Mouse (Mus musculus) embryonic facial prominence, embryonic 13.5 days (tissue): Measurements from ENCODE around the gene Camkmt. TPM values are rescaled to one million over a fixed set of nuclear protein-coding genes. Genes with fewer than 3 reads are reported as not detected.

Source experiments
- ATAC-seq: fragments of 200-750 bp; cut with Nextera tagmentation; 2 replicates; pipeline ENCODE4 v1.8.0; 2017; ENCODE audit warnings: low read depth; ENCODE audit not compliant: insufficient number of reproducible peaks, insufficient read depth, low FRiP score, low TSS enrichment
- H3K27ac ChIP-seq: fragments of 300-500 bp; sonication (generic); 2 replicates; pipeline ENCODE4 v1.5.1; 2015; ENCODE audit warnings: moderate library complexity, mild to moderate bottlenecking, inconsistent platforms
- H3K27me3 ChIP-seq: fragments of 300-500 bp; sonication (generic); 2 replicates; pipeline ENCODE4 v1.6.1; 2015; ENCODE audit warnings: mild to moderate bottlenecking, inconsistent platforms
- H3K36me3 ChIP-seq: fragments of 300-500 bp; sonication (generic); 2 replicates; pipeline ENCODE4 v1.6.1; 2015; ENCODE audit warnings: mild to moderate bottlenecking, inconsistent platforms
- H3K4me1 ChIP-seq: fragments of 300-500 bp; sonication (generic); 2 replicates; pipeline ENCODE4 v1.6.1; 2015; ENCODE audit warnings: inconsistent platforms
- H3K4me2 ChIP-seq: fragments of 300-500 bp; sonication (generic); 2 replicates; pipeline ENCODE4 v1.6.1; 2015; ENCODE audit warnings: moderate library complexity, mild to moderate bottlenecking, inconsistent platforms
- H3K4me3 ChIP-seq: fragments of 300-500 bp; sonication (generic); 2 replicates; pipeline ENCODE4 v1.5.1; 2015; ENCODE audit warnings: mild to moderate bottlenecking, inconsistent platforms
- H3K9ac ChIP-seq: fragments of 300-500 bp; sonication (generic); 2 replicates; pipeline ENCODE4 v1.6.1; 2015; ENCODE audit warnings: mild to moderate bottlenecking, inconsistent platforms
- H3K9me3 ChIP-seq: fragments of 300-500 bp; sonication (generic); 2 replicates; pipeline ENCODE4 v1.6.1; 2016; ENCODE audit warnings: inconsistent platforms
- WGBS: fragments of 180-500 bp; shearing (Covaris S2); methylation state at CpG from one replicate; pipeline ENCODE4 v1.1.7; 2015; ENCODE audit warnings: mixed read lengths; 5-methylcytosine and 5-hydroxymethylcytosine counted together
- polyA plus RNA-seq: library from polyadenylated mRNA; unstranded; fragments of >200 nt; fragmentation: Nextera tagmentation; extraction: Ambion mirVana; gene quantifications from 2 replicates; pipeline ENCODE4 v1.2.1, GENCODE M21; 2015

The Camkmt gene
- polyA plus RNA-seq, 1 experiment from 2014 or later, result 16.4 TPM

DNA sequence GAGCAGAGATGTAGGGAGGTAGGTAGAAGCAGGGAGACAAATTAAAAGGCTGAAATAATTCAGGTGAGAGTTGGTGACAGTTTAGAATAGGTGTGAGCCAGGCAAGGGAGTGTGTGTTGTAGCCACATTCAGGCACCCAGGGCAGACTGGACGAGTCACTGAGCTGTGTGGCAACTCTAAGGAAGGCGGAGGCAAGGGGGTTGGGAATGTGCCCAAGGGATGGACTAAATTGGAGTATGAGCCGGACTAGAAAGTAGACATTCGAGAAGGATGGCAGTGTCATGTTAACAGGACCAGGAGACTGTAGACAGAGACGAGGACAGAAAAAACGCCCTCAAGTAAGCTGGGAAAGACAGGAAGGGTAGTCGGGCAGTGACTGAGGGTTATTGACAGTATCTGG, 338.5 kb downstream of the Camkmt start:
- no peaks in the 10 kb centered on the region for H3K36me3 ChIP-seq
- no peaks in the 10 kb centered on the region for H3K27me3 ChIP-seq
- H3K4me3 ChIP-seq, result no peak overlapping the region
- ATAC-seq, result no peak
- no peak overlapping the region for H3K4me2 ChIP-seq
- WGBS, result 47% methylated on average over 7 of the region's 7 CpGs
- H3K4me1 ChIP-seq, result peaks cover 4% of the 10 kb centered on the region; the same call in 1 of the 2 replicates
- H3K9ac ChIP-seq, result no peak overlapping the region
- no peaks in the 10 kb centered on the region for H3K9me3 ChIP-seq
- H3K27ac ChIP-seq, result no peak overlapping the region

GRCm38 (mm10) chr17:85432923-85433322, 342.6 kb downstream of the Camkmt start:
- Histone ChIP-seq H3K4me2 (no peak overlapping the region), H3K4me3 (no peak overlapping the region), H3K27me3 (no peaks in the 10 kb centered on the region; the same call in 1 of the 2 replicates), H3K36me3 (no peaks in the 10 kb centered on the region), H3K9me3 (no peaks in the 10 kb centered on the region), H3K4me1 (peaks cover 4% of the 10 kb centered on the region; the same call in 1 of the 2 replicates), H3K9ac (no peak overlapping the region), H3K27ac (no peak overlapping the region)
- 51% methylated on average over 8 of the region's 8 CpGs for WGBS
- no peak for ATAC-seq

DNA sequence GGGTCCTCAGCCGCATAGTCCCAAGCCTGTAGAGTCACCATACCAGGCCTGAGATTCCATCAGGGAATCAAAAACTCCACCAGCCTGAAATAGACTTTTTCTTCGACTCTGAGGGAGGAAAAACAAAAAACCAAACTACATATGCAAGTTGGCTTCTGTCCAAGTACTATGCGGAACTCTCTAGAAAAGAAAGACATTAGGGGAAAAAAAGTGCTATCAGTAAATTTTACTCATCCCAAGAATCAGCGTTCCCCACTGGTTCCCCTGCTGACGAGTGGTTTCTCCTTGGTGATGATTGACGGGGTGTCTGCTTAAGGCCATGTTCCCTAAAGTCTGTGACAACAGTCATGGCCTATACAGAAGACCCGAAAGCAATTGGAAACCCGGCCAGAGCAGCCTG, 352.7 kb downstream of the Camkmt start:
- no peak overlapping the region for H3K4me3 ChIP-seq
- no peaks in the 10 kb centered on the region for H3K9me3 ChIP-seq
- no peaks in the 10 kb centered on the region for H3K36me3 ChIP-seq
- no peak overlapping the region for H3K27ac ChIP-seq
- no peaks in the 10 kb centered on the region for H3K4me1 ChIP-seq
- H3K4me2 ChIP-seq, result no peak overlapping the region
- WGBS, result 74% methylated on average over 8 of the region's 8 CpGs
- no peak for ATAC-seq
- H3K9ac ChIP-seq, result no peak overlapping the region
- peaks cover 7% of the 10 kb centered on the region for H3K27me3 ChIP-seq

GRCm38 (mm10) chr17:85454419-85454983, 364.1 kb downstream of the Camkmt start:
- Histone ChIP-seq H3K4me2 (peak overlapping the region; percentile 48), H3K4me3 (peak overlapping the region; percentile 18), H3K27ac (no peak overlapping the region), H3K9ac (no peak overlapping the region), H3K4me1 (peaks cover 13% of the 10 kb centered on the region), H3K36me3 (no peaks in the 10 kb centered on the region), H3K9me3 (no peaks in the 10 kb centered on the region), H3K27me3 (peaks cover 78% of the 10 kb centered on the region)
- ATAC-seq, result no peak
- WGBS, result 2% methylated on average over 23 of the region's 23 CpGs

DNA sequence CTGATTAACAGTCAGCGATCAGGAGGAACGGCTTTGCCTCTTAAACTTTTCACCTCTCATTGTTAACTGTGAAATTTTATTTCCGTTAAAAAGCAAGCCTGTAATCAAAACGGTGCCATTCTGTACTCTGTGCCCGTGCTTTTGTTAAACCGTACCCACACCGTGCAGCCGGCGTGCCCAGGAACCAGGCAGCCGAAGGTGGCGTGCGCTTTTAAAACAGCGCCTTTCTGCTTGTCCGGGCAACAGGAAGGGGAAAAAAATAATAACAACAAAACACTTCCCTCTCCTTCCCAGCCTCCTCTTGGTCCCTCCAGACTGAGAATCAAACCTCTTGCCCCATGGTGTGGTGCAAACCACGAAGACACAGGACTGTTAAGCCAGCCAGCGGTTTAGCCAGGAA, 364.7 kb downstream of the Camkmt start:
- no peaks in the 10 kb centered on the region for H3K9me3 ChIP-seq
- H3K9ac ChIP-seq, result no peak overlapping the region
- H3K36me3 ChIP-seq, result no peaks in the 10 kb centered on the region
- H3K27ac ChIP-seq, result no peak overlapping the region
- peaks cover 13% of the 10 kb centered on the region for H3K4me1 ChIP-seq
- peak overlapping the region; percentile 48 for H3K4me2 ChIP-seq
- peak overlapping the region; percentile 18 for H3K4me3 ChIP-seq
- WGBS, result 2% methylated on average over 16 of the region's 16 CpGs
- no peak for ATAC-seq
- H3K27me3 ChIP-seq, result peaks cover 83% of the 10 kb centered on the region

DNA sequence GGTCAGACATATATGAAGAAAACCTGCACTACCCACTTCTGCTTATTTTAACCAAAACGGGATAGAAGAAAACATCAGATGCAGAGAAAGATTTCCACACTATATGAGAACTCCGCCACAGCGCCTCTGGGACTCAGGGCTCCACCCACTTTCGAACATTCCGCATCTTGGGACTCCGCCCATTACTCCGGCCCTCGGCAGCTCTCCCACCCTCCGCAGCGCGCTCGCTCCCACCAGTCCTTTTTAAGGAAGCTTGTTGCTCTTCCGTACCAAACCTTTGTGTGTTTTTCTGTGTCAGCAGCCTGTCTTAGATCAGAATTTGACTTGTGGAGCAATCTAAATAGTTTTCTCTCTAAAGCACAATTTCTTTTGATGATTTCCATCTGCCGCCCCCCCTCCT, 367.7 kb downstream of the Camkmt start:
- Histone ChIP-seq H3K4me3 (peak overlapping the region; percentile 17; the same call in 1 of the 2 replicates), H3K27me3 (peaks cover 97% of the 10 kb centered on the region), H3K9ac (no peak overlapping the region), H3K27ac (no peak overlapping the region), H3K36me3 (no peaks in the 10 kb centered on the region), H3K9me3 (no peaks in the 10 kb centered on the region), H3K4me1 (peaks cover 13% of the 10 kb centered on the region), H3K4me2 (peak overlapping the region; percentile 40; the same call in 1 of the 2 replicates)
- WGBS, result 1% methylated on average over 14 of the region's 14 CpGs
- no peak for ATAC-seq

DNA sequence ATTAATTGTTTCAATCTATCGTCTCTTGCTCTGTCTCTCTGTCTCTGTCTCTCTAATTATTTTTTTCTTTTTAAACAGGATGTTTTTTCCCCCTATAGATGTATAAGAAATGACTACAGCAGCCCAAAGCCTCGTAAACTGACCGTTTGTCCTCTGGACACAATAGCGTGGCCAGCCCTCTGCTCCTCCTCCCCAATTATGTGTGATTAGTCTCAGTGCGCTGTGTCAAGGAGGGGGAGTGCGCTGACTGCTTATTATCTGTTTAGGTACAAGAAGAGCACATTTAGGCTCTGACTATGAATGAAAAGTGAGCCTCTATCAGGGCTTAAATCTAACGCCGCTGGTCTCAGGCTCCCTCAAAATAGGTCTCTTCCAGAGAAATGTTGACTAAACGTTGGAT, 368.2 kb downstream of the Camkmt start:
- no peak for ATAC-seq
- 3% methylated on average over 9 of the region's 9 CpGs for WGBS

DNA sequence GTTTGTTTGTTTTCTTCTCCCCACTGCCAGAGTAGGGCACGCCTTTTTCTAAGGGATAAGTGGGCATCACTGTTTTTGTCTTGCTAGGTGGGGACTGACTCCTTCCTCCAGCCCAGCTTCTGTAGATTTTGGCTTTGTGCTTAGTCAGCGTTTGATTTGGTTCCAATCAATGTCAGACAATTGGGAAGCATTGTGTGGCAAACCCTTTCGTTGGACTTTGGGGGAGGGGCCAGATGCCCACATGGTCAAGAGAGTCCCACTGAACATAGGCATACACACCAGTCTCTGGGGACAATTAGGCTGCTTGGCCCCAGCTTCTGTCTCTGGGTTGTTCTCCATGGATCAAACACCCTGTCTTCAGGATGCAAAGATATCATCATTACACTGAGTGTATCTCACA, 371.2 kb downstream of the Camkmt start:
- H3K4me2 ChIP-seq, result no peak overlapping the region
- no peak overlapping the region for H3K4me3 ChIP-seq
- H3K27me3 ChIP-seq, result peaks cover 98% of the 10 kb centered on the region
- 35% methylated on average over 3 of the region's 3 CpGs for WGBS
- peaks cover 22% of the 10 kb centered on the region for H3K4me1 ChIP-seq
- ATAC-seq, result no peak
- H3K36me3 ChIP-seq, result no peaks in the 10 kb centered on the region
- no peak overlapping the region for H3K9ac ChIP-seq
- H3K27ac ChIP-seq, result no peak overlapping the region
- H3K9me3 ChIP-seq, result no peaks in the 10 kb centered on the region

More for the DNA sequence above, 368.2 kb downstream of the Camkmt start:
- Histone ChIP-seq H3K27ac (no peak overlapping the region), H3K4me3 (no peak overlapping the region), H3K36me3 (no peaks in the 10 kb centered on the region), H3K4me1 (peaks cover 16% of the 10 kb centered on the region), H3K4me2 (peak overlapping the region; percentile 40; the same call in 1 of the 2 replicates), H3K9ac (no peak overlapping the region), H3K9me3 (no peaks in the 10 kb centered on the region), H3K27me3 (peaks cover 97% of the 10 kb centered on the region)

DNA sequence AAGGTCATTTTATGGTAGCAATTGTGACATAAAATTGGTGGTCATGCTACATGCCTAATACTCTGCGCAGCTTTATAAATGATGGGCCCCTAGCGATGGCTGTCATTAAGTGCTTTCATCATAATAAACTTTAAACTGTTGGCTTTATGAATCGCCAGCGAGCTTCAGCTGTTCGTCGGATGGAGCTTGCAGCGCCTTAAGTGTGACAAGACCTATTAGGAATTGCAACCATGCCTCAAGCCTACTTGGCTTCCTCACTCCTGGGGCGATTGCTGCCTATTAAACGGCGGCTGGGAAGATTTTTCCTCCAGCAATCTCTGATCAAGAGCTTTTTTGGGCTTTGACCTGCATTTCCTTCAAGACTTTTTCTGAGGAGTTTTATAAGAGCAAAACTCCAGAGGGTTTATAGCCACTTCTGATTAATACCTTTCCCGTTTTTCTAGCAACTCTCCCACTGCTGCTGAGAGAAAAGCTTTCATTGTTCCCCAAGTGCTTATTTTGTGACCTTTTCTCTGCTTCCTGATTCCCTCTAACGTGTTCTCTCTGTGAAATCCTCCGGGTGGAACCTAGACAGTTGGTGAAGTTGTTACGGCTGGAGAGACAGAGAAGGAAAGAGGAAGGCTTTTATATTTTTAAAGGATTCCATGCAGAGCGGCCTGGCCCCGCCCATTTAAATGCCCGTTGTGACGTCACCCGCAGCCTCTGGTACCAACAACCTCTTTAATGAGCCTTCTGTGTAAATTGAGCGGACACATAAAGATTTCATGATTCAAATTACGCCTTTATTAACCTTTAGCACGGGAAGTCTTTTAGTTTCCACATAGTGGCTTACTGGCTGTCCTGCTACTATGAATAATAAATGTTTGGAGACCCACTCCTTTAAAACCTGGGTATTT, 373.4 kb downstream of the Camkmt start:
- peak overlapping the region; percentile 19 for H3K4me2 ChIP-seq
- H3K27me3 ChIP-seq, result peaks cover 99% of the 10 kb centered on the region
- peak overlapping the region; percentile 3; the same call in 1 of the 2 replicates for H3K4me3 ChIP-seq
- H3K27ac ChIP-seq, result no peak overlapping the region
- peaks cover 19% of the 10 kb centered on the region for H3K4me1 ChIP-seq
- no peak for ATAC-seq
- H3K9me3 ChIP-seq, result no peaks in the 10 kb centered on the region
- H3K9ac ChIP-seq, result no peak overlapping the region
- WGBS, result 10% methylated on average over 22 of the region's 22 CpGs
- no peaks in the 10 kb centered on the region for H3K36me3 ChIP-seq

DNA sequence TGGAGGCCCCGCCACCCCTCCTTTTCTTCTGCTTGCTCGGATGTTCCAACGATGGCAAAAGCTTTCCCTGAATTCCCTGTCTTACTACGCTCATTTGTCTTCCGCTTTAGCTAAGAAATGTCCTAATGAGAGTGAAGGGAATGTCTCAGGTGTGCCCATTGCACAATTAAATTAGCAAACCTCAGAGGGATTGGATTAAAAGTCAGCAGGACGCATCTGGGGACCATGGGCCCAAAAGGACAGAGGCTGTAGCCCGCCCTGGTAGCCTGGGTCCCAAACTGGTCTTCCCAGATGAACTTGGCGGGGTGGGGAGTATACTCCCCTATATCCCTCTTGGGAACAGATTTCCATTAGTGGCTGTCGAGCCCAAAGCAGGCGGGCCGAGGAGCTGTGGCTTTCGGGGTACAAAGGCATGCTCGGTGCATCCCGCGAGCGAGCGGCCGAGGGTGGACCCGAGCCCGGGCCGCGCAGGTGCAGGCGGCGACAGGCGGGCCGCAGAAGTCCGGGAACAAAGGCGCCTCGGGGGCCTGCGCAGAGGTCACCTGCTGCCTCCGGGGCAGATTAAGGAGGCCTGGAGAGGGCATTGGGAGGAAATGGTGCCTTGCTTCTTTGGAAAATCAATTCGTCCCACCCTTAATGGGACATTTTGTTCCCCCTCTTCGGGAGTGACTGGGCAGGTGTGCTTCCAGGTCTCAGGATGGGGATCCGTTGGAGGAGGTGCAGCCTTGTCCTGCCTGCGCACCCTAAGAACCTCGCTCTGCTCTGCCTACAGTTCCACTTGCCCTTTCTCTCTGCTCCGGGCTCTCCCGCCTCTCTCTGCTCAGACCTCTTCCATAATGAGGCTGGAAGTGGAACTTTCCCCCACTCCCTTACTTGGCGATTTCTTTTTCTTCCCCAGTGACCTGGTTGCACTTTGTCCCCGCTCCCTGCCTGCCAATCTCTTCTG, 374.4 kb downstream of the Camkmt start:
- Histone ChIP-seq H3K9me3 (no peaks in the 10 kb centered on the region), H3K4me3 (peak overlapping the region; percentile 24), H3K4me1 (peaks cover 19% of the 10 kb centered on the region), H3K27me3 (peaks cover 100% of the 10 kb centered on the region), H3K27ac (no peak overlapping the region), H3K4me2 (peak overlapping the region; percentile 44), H3K36me3 (no peaks in the 10 kb centered on the region), H3K9ac (no peak overlapping the region)
- WGBS, result 2% methylated on average over 40 of the region's 40 CpGs
- ATAC-seq, result no peak

DNA sequence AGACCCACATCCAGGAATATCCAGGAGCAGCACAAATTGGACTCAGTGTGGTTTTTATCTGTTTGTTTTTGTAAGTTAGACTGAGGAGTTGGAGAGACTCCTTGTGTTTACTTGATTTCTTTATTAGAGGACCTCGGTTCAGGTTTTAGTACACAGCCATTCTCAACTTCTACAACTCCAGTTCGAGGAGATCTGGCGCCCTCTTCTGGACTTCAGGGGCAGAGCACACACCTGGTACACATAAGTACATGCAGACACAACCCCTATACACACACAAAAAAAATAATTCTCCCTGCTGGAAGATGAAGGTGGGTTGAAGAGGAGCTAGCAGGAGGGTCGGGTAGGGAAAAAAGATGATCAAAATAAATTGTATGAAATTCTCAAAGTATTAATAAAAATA, 379.4 kb downstream of the Camkmt start:
- H3K4me2 ChIP-seq, result no peak overlapping the region
- no peak overlapping the region for H3K27ac ChIP-seq
- no peak overlapping the region for H3K4me3 ChIP-seq
- no peaks in the 10 kb centered on the region for H3K36me3 ChIP-seq
- whole genome bisulfite sequencing, result 75% methylated on average over 4 of the region's 4 CpGs
- no peak overlapping the region for H3K9ac ChIP-seq
- H3K27me3 ChIP-seq, result peaks cover 97% of the 10 kb centered on the region
- no peak for ATAC-seq
- no peaks in the 10 kb centered on the region for H3K9me3 ChIP-seq
- peaks cover 12% of the 10 kb centered on the region for H3K4me1 ChIP-seq
